Mouse (Mus musculus) gonadal fat pad, adult 2 months (tissue): ENCODE measurements around the gene Polr1b. TPM values are rescaled to one million over a fixed set of nuclear protein-coding genes. Genes with fewer than 3 reads are reported as not detected.

ENCODE experiments used
- polyA plus RNA-seq: library from polyadenylated mRNA; depleted of rRNA; stranded (reverse); fragments of >200 nt; gene quantifications from 2 replicates; pipeline ENCODE4 v1.2.3, GENCODE M21; 2012; rRNA removed

Polr1b gene
- polyA plus RNA-seq, 1 experiment: 18.6 TPM

Other genes starting within 250 kb of the Polr1b start
- gene Fbln7, start 238.0 kb upstream of the Polr1b start, polyA plus RNA-seq: 3.2 and 4.3 TPM in 2 replicates
- 1.6 TPM in 2 replicates for gene Zc3h8, start 156.9 kb upstream of the Polr1b start, polyA plus RNA-seq
- 2.2 and 3.8 TPM in 2 replicates for gene Zc3h6, start 133.6 kb upstream of the Polr1b start, polyA plus RNA-seq
- 3.9 and 4.4 TPM in 2 replicates for gene Gm10762, start 133.3 kb upstream of the Polr1b start, polyA plus RNA-seq
- 0.18 and 0.19 TPM in 2 replicates for gene Vinac1, start 52.8 kb upstream of the Polr1b start, polyA plus RNA-seq
- gene Ttl, start 35.1 kb upstream of the Polr1b start, polyA plus RNA-seq: 4.8 and 6.4 TPM in 2 replicates
- gene Chchd5, start 28.7 kb downstream of the Polr1b start, polyA plus RNA-seq: 30.6 and 34.8 TPM in 2 replicates
- 15.0 and 15.6 TPM in 2 replicates for gene Slc20a1, start 97.8 kb downstream of the Polr1b start, polyA plus RNA-seq
- gene Ckap2l, start 196.2 kb downstream of the Polr1b start, polyA plus RNA-seq: 0.24 and 0.38 TPM in 2 replicates
- 0.05 and 0.18 TPM in 2 replicates for gene Il1a, start 209.0 kb downstream of the Polr1b start, polyA plus RNA-seq